Mouse (Mus musculus): ENCODE results near the gene Mrpl27.
"Not testable (repeated sequence)": the region's sequence is repeated elsewhere in the genome, so short reads cannot be mapped to it uniquely, and the experiment has no call there.

Gene Mrpl27

DNA sequence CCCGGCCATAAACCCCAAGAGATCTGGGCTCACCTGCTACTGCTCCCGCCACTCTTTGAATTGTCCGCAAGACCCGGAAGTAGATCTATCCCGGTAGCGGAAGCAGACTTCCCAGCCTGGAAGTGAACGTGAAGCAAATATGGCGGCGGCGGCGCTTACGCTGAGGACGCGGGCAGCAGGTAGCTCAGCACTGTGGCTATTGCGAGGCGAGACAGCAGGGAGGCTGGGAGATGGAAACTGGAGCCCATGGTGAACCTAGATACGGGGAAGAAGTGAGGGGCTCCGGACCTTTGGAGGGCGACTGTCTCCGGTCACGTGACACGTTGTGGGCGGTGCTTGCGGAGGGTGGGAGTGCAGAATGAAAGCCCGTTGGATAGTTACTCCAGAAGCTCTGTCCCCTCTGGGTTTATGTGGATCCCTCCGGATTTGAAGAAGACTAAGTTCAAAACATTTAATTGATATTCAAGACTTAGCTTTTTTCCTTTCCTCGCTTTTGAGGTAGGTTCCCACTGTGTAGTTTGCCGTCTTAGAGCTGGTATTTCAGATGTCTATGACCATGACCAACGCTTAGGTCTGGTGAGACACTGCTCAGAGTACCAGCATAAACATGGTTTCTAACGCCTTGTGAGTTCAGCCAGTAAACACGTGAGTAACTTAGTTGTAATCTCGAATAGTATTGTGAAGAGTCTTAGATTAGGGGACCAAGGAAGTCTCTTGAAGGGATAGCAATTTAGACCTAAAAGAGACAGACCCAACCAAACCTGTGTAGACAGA lies at the start of gene Mrpl27, which contains the start of gene Eme1:
Gene Mrpl27 (plus strand): TSS at position 105 of the 774 bp plus-strand sequence.
Gene Eme1 (minus strand): TSS at position 302 of the 774 bp plus-strand sequence.
- peak; percentile 93 for DNase-seq

- no peak for DNase-seq
These were observed 42.5 kb upstream of the Mrpl27 start for GRCm38 (mm10) chr11:94610744-94611740.

- DNase-seq: no peak
These were observed 39.0 kb upstream of the Mrpl27 start for GRCm38 (mm10) chr11:94614603-94615002.

GRCm38 (mm10) chr11:94615494-94615893 lies 38.1 kb upstream of the Mrpl27 start:
- no peak for DNase-seq

- DNase-seq: no peak
These were observed 35.9 kb upstream of the Mrpl27 start for GRCm38 (mm10) chr11:94617646-94618045.

GRCm38 (mm10) chr11:94620766-94621457 lies 32.7 kb upstream of the Mrpl27 start:
- DNase-seq: no peak

GRCm38 (mm10) chr11:94621458-94621852 lies 32.1 kb upstream of the Mrpl27 start:
- DNase-seq: no peak

DNA sequence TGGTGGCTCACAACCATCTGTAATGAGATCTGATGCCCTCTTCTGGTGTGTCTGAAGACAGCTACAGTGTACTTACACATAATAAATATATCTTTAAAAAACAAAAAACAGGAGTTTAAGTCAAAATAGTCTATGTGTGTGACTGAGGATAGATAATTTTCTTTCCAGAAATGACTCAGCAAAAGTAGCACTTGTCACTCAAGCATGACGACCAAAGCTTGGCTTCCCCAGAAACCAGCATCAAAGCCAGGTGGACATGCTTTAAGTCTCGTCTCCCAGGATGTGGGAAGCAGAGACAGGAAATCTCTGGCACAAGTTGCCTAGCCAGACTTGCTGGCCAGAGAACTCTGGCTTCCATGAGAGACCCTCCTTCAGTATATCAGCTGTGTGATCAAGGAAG lies 31.4 kb upstream of the Mrpl27 start:
- no peak for DNase-seq

- DNase-seq: peak; percentile 97
These were observed 24.2 kb upstream of the Mrpl27 start, which contains the start of gene Lrrc59 for GRCm38 (mm10) chr11:94629199-94629883. Gene Lrrc59 (plus strand): TSS chr11:94629767.

- no peak for DNase-seq
These were observed 23.7 kb upstream of the Mrpl27 start for GRCm38 (mm10) chr11:94629884-94630198.

DNA sequence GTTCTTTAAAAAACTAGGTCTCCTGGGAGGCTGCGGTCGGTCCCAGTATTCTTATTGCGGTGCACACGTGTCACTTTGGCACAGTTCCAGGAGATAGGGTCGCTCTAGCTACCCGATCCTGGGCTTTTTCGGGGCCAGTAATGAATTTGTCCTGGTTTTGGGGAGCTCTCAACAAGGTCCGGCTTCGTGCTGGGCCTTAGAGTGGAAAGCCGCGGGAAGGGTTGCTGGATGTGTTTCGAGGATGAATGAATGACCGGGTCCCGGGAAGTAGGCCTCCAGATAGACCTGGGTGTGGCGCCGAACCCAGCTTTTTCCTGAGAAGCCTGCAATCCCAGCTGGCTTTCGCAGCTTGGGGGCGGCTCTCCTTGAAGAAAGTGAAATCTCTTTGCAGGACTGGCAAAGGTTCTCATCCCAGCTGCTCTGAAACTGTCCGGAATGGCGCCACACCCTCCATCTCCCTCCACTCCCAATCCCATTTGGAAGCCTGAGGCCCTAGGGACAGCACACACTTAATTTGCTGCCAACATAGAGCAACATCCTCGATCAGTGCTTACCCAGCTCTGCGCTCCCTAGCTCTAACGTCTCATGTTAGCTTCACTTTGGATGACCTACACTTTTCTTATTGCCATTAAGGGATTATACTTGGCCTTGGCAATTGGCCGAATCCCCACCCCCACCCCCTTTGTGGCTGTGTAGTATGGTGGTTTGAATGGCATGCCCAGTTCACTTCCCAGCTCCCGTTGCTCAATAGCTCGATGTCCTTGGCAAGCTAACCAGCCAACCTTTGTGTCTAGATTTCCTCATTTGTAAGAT lies 23.2 kb upstream of the Mrpl27 start:
- DNase-seq: peak; percentile 34

- no peak for DNase-seq
These were observed 21.6 kb upstream of the Mrpl27 start for GRCm38 (mm10) chr11:94631969-94632368.

- DNase-seq: no peak
These were observed 20.6 kb upstream of the Mrpl27 start for GRCm38 (mm10) chr11:94632988-94633387.

GRCm38 (mm10) chr11:94634431-94634830 lies 19.1 kb upstream of the Mrpl27 start:
- no peak for DNase-seq

- DNase-seq: no peak
These were observed 8.9 kb upstream of the Mrpl27 start for GRCm38 (mm10) chr11:94644461-94645219.

GRCm38 (mm10) chr11:94646457-94646856 lies 7.1 kb upstream of the Mrpl27 start:
- DNase-seq: no peak

DNA sequence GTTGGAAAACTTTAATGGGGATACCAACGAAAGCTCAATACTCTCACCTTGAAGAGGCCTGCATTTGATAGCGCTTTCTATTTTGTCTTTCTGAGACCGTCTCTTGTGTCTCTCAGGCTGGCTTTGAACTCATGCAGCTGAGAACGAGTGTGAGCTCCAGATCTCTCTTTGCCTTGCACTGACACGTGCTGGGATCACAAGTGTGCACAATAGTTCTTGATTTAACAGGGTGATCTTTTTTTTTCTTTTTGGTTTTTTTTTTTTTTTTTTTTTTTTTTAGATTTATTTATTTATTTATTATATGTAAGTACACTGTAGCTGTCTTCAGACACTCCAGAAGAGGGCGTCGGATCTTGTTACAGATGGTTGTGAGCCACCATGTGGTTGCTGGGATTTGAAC lies 2.3 kb upstream of the Mrpl27 start:
- DNase-seq: not testable (repeated sequence)

- no peak for DNase-seq
These were observed 594 bp upstream of the Mrpl27 start for GRCm38 (mm10) chr11:94652973-94653372.

- DNase-seq: no peak
These were observed 7.8 kb downstream of the Mrpl27 start for GRCm38 (mm10) chr11:94661344-94661743.

- DNase-seq: no peak
These were observed 11.7 kb downstream of the Mrpl27 start for GRCm38 (mm10) chr11:94665281-94665680.

- no peak for DNase-seq
These were observed 21.4 kb downstream of the Mrpl27 start for GRCm38 (mm10) chr11:94674984-94675383.

All from thymus, postnatal 4 days (tissue).